Mouse (Mus musculus) kidney, postnatal 0 days (tissue): ENCODE results near the gene Kctd2. TPM values are rescaled to one million over a fixed set of nuclear protein-coding genes. Genes with fewer than 3 reads are reported as not detected.

ENCODE experiments used
- ATAC-seq: fragments of 200-750 bp; cut with Nextera tagmentation; replicated peaks from 2 replicates; pipeline ENCODE4 v1.8.0; 2017; ENCODE audit warnings: low read depth, moderate number of reproducible peaks, moderate TSS enrichment, moderate library complexity; ENCODE audit not compliant: low FRiP score
- DNase-seq: peaks from one replicate; pipeline ENCODE4 v3.0.0-alpha.2; 2016; ENCODE audit warnings: low spot score
- H3K27ac ChIP-seq: fragments of 300-500 bp; sonication (generic); 2 replicates; pipeline ENCODE4 v1.5.1; 2014; ENCODE audit warnings: mild to moderate bottlenecking
- H3K27me3 ChIP-seq: fragments of 300-500 bp; sonication (generic); 2 replicates; pipeline ENCODE4 v1.6.1; 2014; ENCODE audit warnings: low read length, mixed read lengths; ENCODE audit not compliant: insufficient read depth
- H3K36me3 ChIP-seq: fragments of 300-500 bp; sonication (generic); 2 replicates; pipeline ENCODE4 v1.6.1; 2014; ENCODE audit warnings: low read length, mixed read lengths; ENCODE audit not compliant: insufficient read depth
- H3K4me1 ChIP-seq: fragments of 300-500 bp; sonication (generic); replicated peaks from 2 replicates; pipeline ENCODE4 v1.6.1; 2014; ENCODE audit warnings: antibody characterized with exemption, low read length, mixed read lengths; ENCODE audit not compliant: insufficient read depth
- H3K4me2 ChIP-seq: fragments of 300-500 bp; sonication (generic); 2 replicates; pipeline ENCODE4 v1.6.1; 2014; ENCODE audit warnings: mild to moderate bottlenecking, low read length, moderate library complexity, mixed read lengths
- H3K4me3 ChIP-seq: fragments of 300-500 bp; sonication (generic); replicated peaks from 2 replicates; pipeline ENCODE4 v1.5.1; 2014; ENCODE audit warnings: low read depth, low read length
- H3K9ac ChIP-seq: fragments of 300-500 bp; sonication (generic); 2 replicates; pipeline ENCODE4 v1.6.1; 2014; ENCODE audit warnings: low read depth, low read length
- H3K9me3 ChIP-seq: fragments of 300-500 bp; sonication (generic); replicated peaks from 2 replicates; pipeline ENCODE4 v1.6.1; 2016; ENCODE audit warnings: low read length, inconsistent platforms, mixed read lengths
- CTCF ChIP-seq: IDR thresholded peaks from 2 replicates; pipeline ENCODE4 v1.5.1; 2016; ENCODE audit warnings: antibody characterized with exemption, low read depth, mild to moderate bottlenecking, moderate library complexity
- WGBS: fragments of 180-500 bp; shearing (Covaris S2); extraction: QIAGEN DNeasy Blood & Tissue Kit; methylation state at CpG from one replicate; pipeline ENCODE4 v1.1.7; 2014; 5-methylcytosine and 5-hydroxymethylcytosine counted together
- polyA plus RNA-seq: library from polyadenylated mRNA; unstranded; fragments of >200 nt; fragmentation: Nextera tagmentation; extraction: Ambion mirVana; gene quantifications from 2 replicates; pipeline ENCODE4 v1.2.1, GENCODE M21; 2015

Gene Kctd2
- polyA plus RNA-seq, 1 experiment from 2014 or later, result 22.2 TPM

DNA sequence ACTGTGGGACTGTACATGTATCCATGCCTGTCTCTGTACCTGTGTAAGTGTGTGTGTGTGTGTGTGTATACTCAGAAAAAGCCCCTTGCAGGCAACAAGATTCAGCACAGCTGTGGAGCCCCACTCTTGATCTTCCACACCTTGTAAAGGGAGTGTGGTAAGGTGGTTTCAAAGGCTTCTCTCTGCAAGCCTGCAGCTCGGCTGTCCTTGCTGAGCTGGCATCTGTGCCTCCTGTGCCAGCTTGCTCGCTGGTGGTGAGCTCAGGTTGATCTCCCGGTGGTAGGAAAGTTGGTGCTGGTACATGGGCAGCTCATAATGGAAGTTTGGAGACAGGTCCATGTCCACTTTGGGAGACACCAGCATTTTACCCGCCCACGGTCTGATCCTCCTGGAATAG is 41.9 kb downstream of the Kctd2 start:
- Histone ChIP-seq H3K4me3 (no peak overlapping the region), H3K4me2 (peak overlapping the region; percentile 38; the same call in 1 of the 2 replicates), H3K36me3 (no peaks in the 10 kb centered on the region), H3K9ac (no peak overlapping the region), H3K27ac (peak overlapping the region; percentile 86), H3K9me3 (no peaks in the 10 kb centered on the region), H3K4me1 (no peaks in the 10 kb centered on the region), H3K27me3 (no peaks in the 10 kb centered on the region)
- TF ChIP-seq CTCF, result no peak
- ATAC-seq (no peak), DNase-seq (no peak)
- 65% methylated on average over 5 of the region's 5 CpGs for WGBS

DNA sequence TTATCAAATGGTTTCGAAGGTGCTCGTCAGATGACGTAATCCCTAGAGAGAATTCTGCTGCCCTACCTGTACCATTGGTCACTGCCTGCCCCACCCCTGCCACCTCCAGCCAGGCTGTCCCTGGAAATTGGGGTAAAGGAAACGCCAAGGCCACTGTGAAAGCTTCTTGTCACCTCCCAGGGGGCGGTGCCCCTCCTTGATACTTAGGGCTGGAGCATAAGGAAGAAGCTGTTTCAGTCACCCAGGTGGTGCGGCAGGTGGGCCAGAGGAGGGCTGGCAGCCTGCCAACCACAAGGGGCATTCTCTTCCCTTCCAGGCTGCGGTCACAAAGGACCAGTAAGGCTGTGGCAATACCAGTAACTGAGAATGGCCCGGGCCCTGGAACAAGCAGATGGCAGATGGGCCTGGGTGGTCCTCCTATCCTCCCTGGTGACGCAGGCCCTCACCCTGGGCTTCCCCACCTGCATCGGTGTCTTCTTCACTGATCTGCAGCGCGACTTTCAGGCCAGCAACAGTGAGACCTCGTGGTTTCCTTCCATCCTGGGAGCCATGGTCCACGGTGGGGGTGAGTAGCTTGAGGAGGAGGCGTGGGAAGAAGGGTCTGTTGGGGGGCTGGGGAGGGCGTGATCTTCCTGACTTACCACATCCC is 42.4 kb downstream of the Kctd2 start, which contains the start of gene Slc16a5:
TSS of gene Slc16a5 (plus strand) at position 232 of the 649 bp plus-strand sequence.
- Histone ChIP-seq H3K36me3 (no peaks in the 10 kb centered on the region), H3K4me1 (no peaks in the 10 kb centered on the region), H3K9ac (peak within 1 kb of the TSS; percentile 28; the same call in 1 of the 2 replicates), H3K4me2 (peak within 1 kb of the TSS; percentile 38), H3K9me3 (no peaks in the 10 kb centered on the region), H3K4me3 (no peak within 1 kb of the TSS; the same call in 1 of the 2 replicates), H3K27me3 (no peaks in the 10 kb centered on the region), H3K27ac (peak within 1 kb of the TSS; percentile 86)
- DNase-seq (no peak), ATAC-seq (peak; percentile 44; the same call in 1 of the 2 replicates)
- WGBS, result 71% methylated on average over 16 of the region's 16 CpGs
- no peak; the same call in 1 of the 2 replicates for TF ChIP-seq CTCF

- peak overlapping the region; percentile 38 for H3K4me2 ChIP-seq
- no peak overlapping the region for H3K4me3 ChIP-seq
- peak overlapping the region; percentile 86 for H3K27ac ChIP-seq
These were observed 43.5 kb downstream of the Kctd2 start for GRCm38 (mm10) chr11:115463397-115463796.

DNA sequence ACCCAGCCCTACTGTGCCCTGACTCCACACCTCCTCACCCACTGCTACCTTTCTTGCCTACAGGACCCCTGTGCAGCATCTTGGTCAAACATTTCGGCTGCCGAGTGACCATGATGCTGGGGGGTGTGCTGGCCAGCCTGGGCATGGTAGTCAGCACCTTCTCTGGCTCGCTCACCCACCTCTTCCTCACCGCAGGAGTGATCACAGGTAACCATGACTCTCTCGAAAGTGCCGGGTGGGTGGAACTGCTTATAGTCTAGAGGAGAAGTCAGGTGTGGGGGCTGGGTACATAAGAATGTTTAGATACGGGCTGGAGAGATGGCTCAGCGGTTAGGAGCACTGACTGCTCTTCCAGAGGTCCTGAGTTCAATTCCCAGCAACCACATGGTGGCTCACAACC is 44.9 kb downstream of the Kctd2 start:
- TF ChIP-seq CTCF, result no peak
- Histone ChIP-seq H3K9me3 (no peaks in the 10 kb centered on the region), H3K9ac (no peak overlapping the region), H3K4me3 (no peak overlapping the region), H3K27ac (no peak overlapping the region), H3K36me3 (no peaks in the 10 kb centered on the region), H3K4me1 (no peaks in the 10 kb centered on the region), H3K4me2 (peak overlapping the region; percentile 12; the same call in 1 of the 2 replicates), H3K27me3 (no peaks in the 10 kb centered on the region)
- DNase-seq (no peak), ATAC-seq (no peak)
- 66% methylated on average over 8 of the region's 8 CpGs for WGBS

More at GRCm38 (mm10) chr11:115463397-115463796, 43.5 kb downstream of the Kctd2 start:
- peak overlapping the region; percentile 35 for H3K9ac ChIP-seq
- H3K36me3 ChIP-seq, result no peaks in the 10 kb centered on the region
- H3K9me3 ChIP-seq, result no peaks in the 10 kb centered on the region
- no peaks in the 10 kb centered on the region for H3K27me3 ChIP-seq
- ATAC-seq (peak; percentile 47; the same call in 1 of the 2 replicates), DNase-seq (no peak)
- no peaks in the 10 kb centered on the region for H3K4me1 ChIP-seq
- TF ChIP-seq CTCF, result no peak
- WGBS, result 53% methylated on average over 11 of the region's 11 CpGs

DNA sequence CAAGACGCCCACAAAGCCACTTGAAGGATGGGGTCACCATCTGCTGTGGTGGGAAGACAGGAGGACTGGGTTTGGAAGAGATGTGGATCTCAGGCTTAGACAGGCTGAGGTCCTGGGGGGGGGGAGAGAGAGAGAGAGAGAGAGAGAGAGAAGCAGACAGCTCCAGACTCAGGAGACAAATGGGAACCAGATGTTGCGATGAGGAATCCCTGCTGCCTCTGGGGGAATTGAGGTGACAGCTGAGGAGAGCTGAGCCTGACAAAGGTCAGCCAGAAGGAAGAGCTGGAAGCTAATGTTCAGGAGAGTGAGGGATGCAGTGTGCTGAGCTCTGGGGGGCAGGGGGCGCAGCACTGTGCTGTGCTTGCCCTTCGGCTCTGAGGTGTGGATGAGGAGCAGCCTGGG is 47.3 kb downstream of the Kctd2 start:
- Histone ChIP-seq H3K9me3 (no peaks in the 10 kb centered on the region), H3K4me2 (no peak overlapping the region), H3K36me3 (no peaks in the 10 kb centered on the region), H3K27me3 (no peaks in the 10 kb centered on the region), H3K4me3 (no peak overlapping the region), H3K27ac (no peak overlapping the region), H3K9ac (no peak overlapping the region), H3K4me1 (no peaks in the 10 kb centered on the region)
- WGBS, result 26% methylated on average over 4 of the region's 4 CpGs
- peak; percentile 32 for DNase-seq
- ATAC-seq, result no peak
- 0 out of 2 replicates have a peak, but pooled peaks have one; percentile 9 for TF ChIP-seq CTCF

GRCm38 (mm10) chr11:115472183-115472582 is 52.3 kb downstream of the Kctd2 start:
- WGBS, result 74% methylated on average over 7 of the region's 7 CpGs
- no peak overlapping the region for H3K27ac ChIP-seq
- no peak for DNase-seq
- H3K9ac ChIP-seq, result no peak overlapping the region
- no peak overlapping the region for H3K4me3 ChIP-seq
- H3K4me1 ChIP-seq, result peaks cover 17% of the 10 kb centered on the region; the same call in 1 of the 2 replicates
- H3K4me2 ChIP-seq, result no peak overlapping the region
- H3K36me3 ChIP-seq, result no peaks in the 10 kb centered on the region
- H3K27me3 ChIP-seq, result no peaks in the 10 kb centered on the region
- no peaks in the 10 kb centered on the region for H3K9me3 ChIP-seq
- ATAC-seq, result no peak
- TF ChIP-seq CTCF, result no peak
